Mouse (Mus musculus): ENCODE results near the gene C77080. TPM values are rescaled to one million over a fixed set of nuclear protein-coding genes. Genes with fewer than 3 reads are reported as not detected.

C77080 gene
- polyA plus RNA-seq, 1 experiment, result 2.9 TPM

GRCm38 (mm10) chr4:129189542-129190519 lies 71.4 kb downstream of the C77080 start, which contains the start of the genes S100pbp and Yars:
S100pbp (minus strand) TSS chr4:129189727.
Yars (plus strand) TSS chr4:129189760.
- Histone ChIP-seq H3K27me3 (ENCODE audit: control insufficient read depth, insufficient read depth, low read length) (no peaks in the 10 kb centered on the region), H3K36me3 (ENCODE audit: control insufficient read depth, insufficient read depth, low read length) (no peaks in the 10 kb centered on the region), H3K27ac (ENCODE audit: insufficient read depth, low read length) (peak within 1 kb of the TSS; percentile 63), H3K4me1 (ENCODE audit: control insufficient read depth, insufficient read depth, insufficient read length) (no peaks in the 10 kb centered on the region), H3K4me3 (ENCODE audit: extremely low read depth, insufficient read depth, insufficient read length) (peak within 1 kb of the TSS; percentile 90)
- TF ChIP-seq CTCF (IDR thresholded peaks at IDR 0.05; ENCODE audit: extremely low read depth, insufficient read depth, insufficient read length, insufficient replicate concordance), result no peak
- TF ChIP-seq POLR2A (IDR thresholded peaks at IDR 0.05; ENCODE audit: low read depth, low read length), result peak; percentile 24
- under 1% methylated on average over 58 of the region's 58 CpGs for WGBS
- DNase-seq (ENCODE audit: low read depth in 1 of 2, low spot score in 2 of 2), result peak; percentile 97

GRCm38 (mm10) chr4:129188803-129189541 lies 72.2 kb downstream of the C77080 start:
- H3K4me1 ChIP-seq (ENCODE audit: control insufficient read depth, insufficient read depth, insufficient read length), result no peaks in the 10 kb centered on the region
- H3K4me3 ChIP-seq (ENCODE audit: extremely low read depth, insufficient read depth, insufficient read length), result peak overlapping the region; percentile 90
- no peaks in the 10 kb centered on the region for H3K36me3 ChIP-seq (ENCODE audit: control insufficient read depth, insufficient read depth, low read length)
- no peaks in the 10 kb centered on the region for H3K27me3 ChIP-seq (ENCODE audit: control insufficient read depth, insufficient read depth, low read length)
- WGBS, result 1% methylated on average over 70 of the region's 74 CpGs
- TF ChIP-seq CTCF (IDR thresholded peaks at IDR 0.05; ENCODE audit: extremely low read depth, insufficient read depth, insufficient read length, insufficient replicate concordance), result no peak
- no peak for TF ChIP-seq POLR2A (IDR thresholded peaks at IDR 0.05; ENCODE audit: low read depth, low read length)
- DNase-seq (ENCODE audit: low read depth in 1 of 2, low spot score in 2 of 2), result peak in 1 of 2 experiments; percentile 39
- peak overlapping the region; percentile 63 for H3K27ac ChIP-seq (ENCODE audit: insufficient read depth, low read length)

- Histone ChIP-seq H3K4me1 (ENCODE audit: control insufficient read depth, insufficient read depth, insufficient read length) (no peaks in the 10 kb centered on the region), H3K36me3 (ENCODE audit: control insufficient read depth, insufficient read depth, low read length) (no peaks in the 10 kb centered on the region), H3K27ac (ENCODE audit: insufficient read depth, low read length) (no peak overlapping the region), H3K27me3 (ENCODE audit: control insufficient read depth, insufficient read depth, low read length) (no peaks in the 10 kb centered on the region), H3K4me3 (ENCODE audit: extremely low read depth, insufficient read depth, insufficient read length) (peak overlapping the region; percentile 90)
- TF ChIP-seq CTCF (IDR thresholded peaks at IDR 0.05; ENCODE audit: extremely low read depth, insufficient read depth, insufficient read length, insufficient replicate concordance) (no peak), POLR2A (IDR thresholded peaks at IDR 0.05; ENCODE audit: low read depth, low read length) (no peak)
- no peak for DNase-seq (ENCODE audit: low read depth in 1 of 2, low spot score in 2 of 2)
- 15% methylated on average over 5 of the region's 5 CpGs for WGBS
Measured at GRCm38 (mm10) chr4:129188041-129188659, 73.1 kb downstream of the C77080 start.

- Histone ChIP-seq H3K4me1 (ENCODE audit: control insufficient read depth, insufficient read depth, insufficient read length) (no peaks in the 10 kb centered on the region), H3K36me3 (ENCODE audit: control insufficient read depth, insufficient read depth, low read length) (peaks cover 16% of the 10 kb centered on the region), H3K27ac (ENCODE audit: insufficient read depth, low read length) (no peak overlapping the region), H3K4me3 (ENCODE audit: extremely low read depth, insufficient read depth, insufficient read length) (no peak overlapping the region), H3K27me3 (ENCODE audit: control insufficient read depth, insufficient read depth, low read length) (no peaks in the 10 kb centered on the region)
- no peak for DNase-seq (ENCODE audit: low read depth in 1 of 2, low spot score in 2 of 2)
- WGBS, result 56% methylated on average over 1 of the region's 1 CpGs
- TF ChIP-seq POLR2A (IDR thresholded peaks at IDR 0.05; ENCODE audit: low read depth, low read length) (no peak), CTCF (IDR thresholded peaks at IDR 0.05; ENCODE audit: extremely low read depth, insufficient read depth, insufficient read length, insufficient replicate concordance) (no peak)
Measured at GRCm38 (mm10) chr4:129179560-129179959, 81.6 kb downstream of the C77080 start.

GRCm38 (mm10) chr4:129172529-129172928 lies 88.7 kb downstream of the C77080 start:
- Histone ChIP-seq H3K4me1 (ENCODE audit: control insufficient read depth, insufficient read depth, insufficient read length) (no peaks in the 10 kb centered on the region), H3K27ac (ENCODE audit: insufficient read depth, low read length) (no peak overlapping the region), H3K36me3 (ENCODE audit: control insufficient read depth, insufficient read depth, low read length) (peaks cover 19% of the 10 kb centered on the region), H3K4me3 (ENCODE audit: extremely low read depth, insufficient read depth, insufficient read length) (no peak overlapping the region), H3K27me3 (ENCODE audit: control insufficient read depth, insufficient read depth, low read length) (no peaks in the 10 kb centered on the region)
- 90% methylated on average over 1 of the region's 1 CpGs for WGBS
- TF ChIP-seq CTCF (IDR thresholded peaks at IDR 0.05; ENCODE audit: extremely low read depth, insufficient read depth, insufficient read length, insufficient replicate concordance) (no peak), POLR2A (IDR thresholded peaks at IDR 0.05; ENCODE audit: low read depth, low read length) (no peak)
- DNase-seq (ENCODE audit: low read depth in 1 of 2, low spot score in 2 of 2), result no peak

Other genes with a start within 250 kb of the C77080 start
- 109 and 136 TPM in 2 replicates for gene Rnf19b, start 203.1 kb downstream of the C77080 start, polyA plus RNA-seq (2012; rRNA removed)
- gene Tmem54, start 155.9 kb downstream of the C77080 start, polyA plus RNA-seq (2012; rRNA removed), result 0.60 TPM in 1 of 2 replicates, not detected in the other
- 0.05 TPM in 1 of 2 replicates, not detected in the other for gene Hpca, start 139.4 kb downstream of the C77080 start, polyA plus RNA-seq (2012; rRNA removed)
- gene Fndc5, start 124.4 kb downstream of the C77080 start, polyA plus RNA-seq (2012; rRNA removed), result 0.58 and 0.70 TPM in 2 replicates
- gene S100pbp, start 71.7 kb downstream of the C77080 start, polyA plus RNA-seq (2012; rRNA removed), result 14.7 and 16.3 TPM in 2 replicates
- 8.6 and 10.9 TPM in 2 replicates for gene Yars, start 71.6 kb downstream of the C77080 start, polyA plus RNA-seq (2012; rRNA removed)
- gene Sync, start 26.2 kb upstream of the C77080 start, polyA plus RNA-seq (2012; rRNA removed), result 0.63 and 1.00 TPM in 2 replicates
- gene Rbbp4, start 74.0 kb upstream of the C77080 start, polyA plus RNA-seq (2012; rRNA removed), result 16.3 and 16.6 TPM in 2 replicates
- gene Zbtb8os, start 74.3 kb upstream of the C77080 start, polyA plus RNA-seq (2012; rRNA removed), result 8.2 and 9.2 TPM in 2 replicates
- 2.1 and 3.5 TPM in 2 replicates for gene Zbtb8a, start 116.7 kb upstream of the C77080 start, polyA plus RNA-seq (2012; rRNA removed)
- gene Zbtb8b, start 179.4 kb upstream of the C77080 start, polyA plus RNA-seq (2012; rRNA removed), result 0.02 TPM in 1 of 2 replicates, not detected in the other
- 20.3 and 31.5 TPM in 2 replicates for gene Bsdc1, start 200.2 kb upstream of the C77080 start, polyA plus RNA-seq (2012; rRNA removed)
- gene Tssk3, start 229.6 kb upstream of the C77080 start, polyA plus RNA-seq (2012; rRNA removed), result 0.11 TPM in 1 of 2 replicates, not detected in the other
- gene Fam229a, start 229.8 kb upstream of the C77080 start, polyA plus RNA-seq (2012; rRNA removed), result 0.20 and 0.70 TPM in 2 replicates

Data from spleen, adult 2 months (tissue).